Mouse (Mus musculus) heart, adult 18-20 months (tissue): ENCODE measurements around the gene Dnase2a. TPM values are rescaled to one million over a fixed set of nuclear protein-coding genes. Genes with fewer than 3 reads are reported as not detected.
"Not testable (repeated sequence)": the region's sequence is repeated elsewhere in the genome, so short reads cannot be mapped to it uniquely, and the experiment has no call there.

Source experiments
- DNase-seq, 2 experiments: peaks; one replicate each; pipeline ENCODE4 v3.0.0; 2021 to 2022; ENCODE audit warnings: mixed read lengths in 1 of 2
- total RNA-seq, 2 experiments: library from RNA; stranded (reverse); gene quantifications; 2 replicates each; pipeline ENCODE4 v1.2.3; 2021

Gene Dnase2a
- total RNA-seq, 2 experiments from 2014 or later, result 9.5 to 11.0 TPM

DNA sequence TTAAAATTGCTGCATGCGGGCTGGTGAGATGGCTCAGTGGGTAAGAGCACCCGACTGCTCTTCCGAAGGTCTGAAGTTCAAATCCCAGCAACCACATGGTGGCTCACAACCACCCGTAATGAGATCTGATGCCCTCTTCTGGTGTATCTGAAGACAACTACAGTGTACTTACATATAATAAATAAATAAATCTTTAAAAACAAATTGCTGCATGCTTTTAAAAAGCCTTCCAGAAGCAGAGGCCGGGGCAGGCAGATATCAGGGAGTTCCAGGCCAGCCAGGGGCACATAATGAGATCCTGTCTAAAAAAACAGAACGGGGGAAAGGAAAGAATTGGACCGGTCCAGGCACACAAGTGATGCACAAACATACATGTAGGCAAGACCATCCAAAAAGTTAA lies 381 bp upstream of the Dnase2a start:
- not testable (repeated sequence) for DNase-seq

DNA sequence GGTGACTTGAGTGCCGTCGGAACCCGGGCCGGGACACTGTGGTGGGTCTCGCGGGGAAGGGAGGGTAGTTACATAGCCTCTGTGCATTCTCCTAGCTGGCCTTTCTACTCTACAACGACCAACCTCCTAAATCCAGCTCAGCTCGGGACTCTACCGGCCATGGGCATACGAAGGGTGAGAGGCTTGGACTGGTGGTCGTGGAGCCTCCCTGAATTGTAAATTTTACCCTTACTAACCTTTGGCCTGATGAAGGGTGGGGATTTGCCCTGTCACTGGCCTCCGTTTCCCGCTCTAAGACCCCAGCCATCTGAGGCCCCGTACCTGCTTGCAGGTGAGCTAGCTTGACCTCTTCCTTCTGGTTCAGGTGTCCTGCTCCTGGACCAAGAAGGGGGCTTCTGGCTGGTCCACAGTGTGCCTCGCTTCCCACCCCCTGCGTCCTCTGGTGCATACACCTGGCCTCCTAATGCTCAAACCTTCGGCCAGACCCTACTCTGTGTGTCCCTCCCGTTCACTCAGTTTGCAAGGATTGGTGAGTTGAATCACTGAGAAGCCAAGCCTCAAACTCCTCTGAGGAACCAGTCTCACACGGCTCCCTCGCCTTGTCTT lies 905 bp downstream of the Dnase2a start:
- no peak for DNase-seq

DNA sequence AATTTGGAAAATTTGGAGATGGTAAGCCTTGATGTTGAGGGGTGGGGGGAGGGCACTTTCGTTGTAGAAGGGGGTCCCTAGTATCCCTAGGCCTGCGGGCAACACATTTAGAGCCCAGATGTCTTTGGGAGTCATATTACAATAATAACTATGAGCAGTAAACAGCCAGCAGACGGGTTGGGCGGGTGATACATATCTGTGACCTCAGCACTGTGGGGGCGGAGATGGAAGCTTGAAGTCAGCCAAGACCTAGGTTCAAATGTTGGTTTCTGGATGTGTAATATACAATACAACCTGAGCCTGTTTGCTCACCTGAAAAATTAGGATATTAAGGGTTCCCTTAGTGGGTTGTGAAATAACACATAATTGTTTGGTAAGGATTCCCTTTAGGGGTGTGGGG lies 1.6 kb downstream of the Dnase2a start:
- no peak for DNase-seq

DNA sequence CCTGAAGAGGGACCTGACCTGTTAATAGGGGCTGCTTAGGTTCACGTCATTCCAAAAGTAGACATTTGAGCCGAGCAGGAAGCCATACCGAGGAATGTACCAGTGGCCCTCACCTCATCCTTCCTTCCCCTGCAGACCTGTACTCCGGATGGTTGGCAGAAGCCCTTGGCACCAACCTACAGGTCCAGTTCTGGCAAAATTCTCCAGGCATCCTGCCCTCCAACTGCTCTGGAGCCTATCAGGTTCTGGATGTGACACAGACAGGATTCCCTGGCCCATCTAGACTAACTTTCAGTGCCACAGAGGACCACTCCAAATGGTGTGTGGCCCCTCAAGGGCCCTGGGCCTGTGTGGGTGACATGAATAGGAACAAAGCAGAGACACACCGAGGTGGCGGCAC lies 2.2 kb downstream of the Dnase2a start:
- no peak for DNase-seq

DNA sequence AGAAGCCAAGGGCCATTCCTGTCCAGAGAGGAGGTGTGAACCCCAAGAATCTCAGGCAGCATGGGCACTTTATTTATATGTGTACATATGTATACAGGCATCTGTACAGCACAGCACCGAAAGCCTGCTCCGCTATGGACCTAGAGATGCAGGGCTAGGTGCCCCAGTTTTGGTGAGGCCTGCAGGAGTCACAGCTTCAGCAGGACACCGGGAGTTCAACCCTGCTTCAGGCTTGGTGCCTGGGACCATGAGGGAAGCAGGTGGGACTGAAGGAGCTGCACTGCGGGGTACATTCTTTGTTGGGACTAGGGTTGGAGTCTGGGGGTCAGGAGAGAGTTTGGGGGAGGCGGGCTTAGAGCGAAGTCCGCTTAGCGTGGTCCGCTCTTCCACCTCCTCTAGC lies 3.5 kb downstream of the Dnase2a start:
- DNase-seq, result no peak

DNA sequence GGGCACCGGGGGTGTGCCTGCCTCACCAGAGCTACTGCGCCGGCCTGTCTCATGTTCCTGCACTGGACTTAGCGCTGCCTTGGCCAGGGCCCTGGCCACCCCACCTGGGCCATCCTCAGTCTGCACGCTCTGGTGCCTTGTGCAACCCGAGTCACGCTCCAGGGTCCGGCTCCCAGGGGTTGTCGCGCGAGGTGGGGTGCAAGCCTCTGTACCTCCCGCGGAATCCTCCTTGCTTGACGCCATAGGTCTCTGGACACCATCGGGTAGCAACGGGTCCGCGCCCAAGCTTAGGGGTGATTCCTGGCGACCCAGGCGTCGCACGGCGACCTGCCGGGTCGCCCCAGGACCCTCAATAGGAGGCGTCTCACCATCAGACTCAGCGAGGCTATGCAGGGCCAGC lies 4.0 kb downstream of the Dnase2a start:
- no peak for DNase-seq

DNA sequence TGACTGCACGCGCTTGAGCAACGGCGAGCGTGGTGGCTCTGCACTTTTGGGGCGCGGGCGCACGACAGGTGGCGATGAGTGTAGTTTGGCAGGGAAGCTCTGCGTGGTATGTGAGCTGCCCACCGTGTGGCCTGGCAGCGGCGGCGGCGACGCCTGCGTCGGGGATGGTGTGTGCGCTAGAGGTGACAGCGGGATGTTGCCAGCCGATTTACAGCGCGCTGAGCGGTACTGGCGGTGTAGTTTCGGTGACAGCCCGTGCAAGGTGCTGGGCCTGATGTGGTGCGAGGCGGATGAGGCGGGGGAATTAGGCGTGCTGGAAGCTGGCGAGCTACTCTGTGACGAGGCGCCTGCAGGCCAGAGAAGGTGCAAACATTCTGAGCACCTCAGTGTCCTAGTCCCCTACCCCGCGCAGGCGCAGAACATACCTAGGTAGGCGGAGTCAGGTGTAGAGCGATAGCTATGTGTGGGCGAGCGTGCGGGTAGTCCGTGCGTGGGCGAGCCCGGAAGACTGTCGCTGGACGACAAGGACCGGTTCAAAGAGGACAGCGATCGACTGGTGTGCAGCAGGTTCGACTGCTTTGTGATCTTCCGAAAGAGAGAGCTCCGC lies 4.6 kb downstream of the Dnase2a start:
- peak; percentile 71 to 76 for DNase-seq

DNA sequence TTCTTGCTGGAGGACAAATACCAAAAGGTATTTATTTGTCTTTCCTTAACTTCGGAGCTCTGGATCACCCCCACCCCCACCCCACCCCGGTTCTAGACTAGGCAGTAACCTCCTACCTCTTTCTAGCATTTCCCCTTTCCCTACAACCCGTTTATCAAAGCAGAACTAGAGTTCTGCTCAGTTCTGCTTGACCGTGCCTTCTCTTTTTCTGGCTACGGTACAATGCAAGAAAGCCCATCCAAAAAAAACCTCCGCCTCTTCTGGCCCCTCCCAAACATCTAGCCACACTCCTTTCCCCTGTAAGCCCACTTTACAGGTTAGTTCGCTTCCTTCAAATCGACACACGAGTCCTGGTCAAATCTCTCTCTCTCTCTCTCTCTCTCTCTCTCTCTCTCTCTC lies 5.1 kb downstream of the Dnase2a start:
- no peak for DNase-seq

DNA sequence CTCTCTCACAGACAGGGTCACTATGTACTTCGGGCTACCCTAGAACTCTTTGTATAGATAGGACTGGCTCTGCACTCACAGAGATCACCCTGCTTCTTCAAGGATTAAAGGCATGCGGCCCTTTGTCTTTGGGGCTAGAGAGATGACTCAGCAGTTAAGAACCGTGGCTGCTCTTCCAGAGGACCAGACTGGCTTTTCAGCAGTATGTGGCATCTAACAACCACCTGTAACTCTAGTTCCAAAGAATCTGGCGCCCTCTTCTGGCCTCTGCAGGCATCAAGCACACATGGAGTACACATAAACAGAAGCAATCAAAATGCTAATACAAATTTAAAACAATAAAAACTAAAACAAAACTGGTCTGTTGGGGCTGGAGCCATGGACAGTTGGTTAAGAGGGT lies 5.6 kb downstream of the Dnase2a start:
- no peak for DNase-seq

DNA sequence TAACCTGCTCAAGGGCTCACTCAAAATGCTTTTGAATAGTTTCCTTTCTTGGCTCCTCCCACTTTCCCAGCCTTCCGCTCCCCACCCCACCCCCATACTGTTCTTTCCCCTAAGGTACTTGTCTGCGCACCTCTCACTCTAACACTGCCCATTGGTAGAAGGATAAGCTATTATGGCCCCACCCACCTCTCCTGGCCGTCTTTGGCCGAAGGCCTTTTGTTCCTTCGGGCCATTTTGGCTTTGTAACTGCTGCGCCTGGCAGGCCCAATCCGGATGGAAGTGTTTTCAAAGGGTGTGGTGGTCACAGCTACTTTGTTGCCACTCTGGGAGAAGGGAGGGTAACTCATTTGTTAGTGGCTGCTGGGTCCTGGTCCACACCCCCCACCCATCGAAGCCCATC lies 6.9 kb downstream of the Dnase2a start:
- DNase-seq, result no peak

DNA sequence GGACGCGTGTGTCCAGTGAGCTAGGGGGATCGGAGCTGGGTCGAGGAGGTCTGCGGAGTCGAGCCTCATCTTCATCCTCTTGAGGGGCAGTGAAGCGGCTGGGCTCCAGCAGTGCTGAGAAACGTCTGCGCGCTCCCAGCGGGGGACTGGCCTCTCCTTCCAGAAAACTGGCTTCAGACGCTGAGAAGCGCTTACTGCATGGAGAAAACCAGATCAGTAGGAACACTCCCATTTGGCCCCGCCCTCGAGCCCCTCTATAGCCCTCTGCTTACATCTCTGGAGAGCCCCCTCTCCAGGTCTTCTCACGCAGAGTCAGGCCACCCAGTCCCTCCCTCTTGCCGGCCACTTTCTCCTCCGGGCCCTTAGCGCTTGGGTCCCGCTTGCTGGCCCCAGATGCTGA lies 9.4 kb downstream of the Dnase2a start:
- DNase-seq, result no peak

DNA sequence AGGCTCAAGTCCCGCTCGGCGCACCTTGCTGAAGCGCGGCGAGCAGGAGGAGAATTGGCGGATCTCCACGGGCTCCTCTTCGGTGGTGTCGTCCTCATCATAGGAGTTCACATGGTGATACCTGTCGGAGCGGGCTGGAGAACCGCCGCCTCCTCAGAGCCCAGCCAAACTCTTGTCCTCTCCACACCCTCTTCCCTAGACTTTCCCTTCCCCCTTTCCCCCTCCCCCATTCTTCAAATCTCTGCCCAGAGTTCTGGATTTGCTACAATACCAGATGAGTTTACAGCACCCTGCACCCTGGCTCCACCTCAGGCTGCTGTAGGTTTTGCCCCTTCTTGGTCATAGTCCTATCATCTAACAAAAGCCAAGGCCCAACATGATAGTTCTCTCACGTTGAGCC lies 10.3 kb downstream of the Dnase2a start:
- no peak for DNase-seq

DNA sequence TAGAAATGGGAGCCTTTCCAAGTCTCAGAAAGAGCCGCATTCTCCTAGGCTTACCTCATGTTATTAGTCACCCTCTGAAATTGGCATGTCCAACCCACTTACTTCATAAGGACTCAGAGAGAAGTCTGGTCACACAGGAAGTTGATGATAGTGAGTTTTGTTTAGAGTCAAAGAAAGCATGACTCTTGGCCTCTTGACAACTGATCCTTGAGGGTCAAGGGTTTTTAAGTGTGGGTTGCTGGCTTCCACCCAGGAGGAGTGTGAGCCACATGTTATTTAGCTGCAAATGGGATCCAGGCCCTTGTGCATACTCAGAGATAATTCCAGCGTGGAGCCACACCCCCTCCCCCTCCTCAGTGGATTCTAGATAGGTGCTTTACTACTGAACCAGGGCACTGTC lies 13.2 kb downstream of the Dnase2a start:
- no peak for DNase-seq

DNA sequence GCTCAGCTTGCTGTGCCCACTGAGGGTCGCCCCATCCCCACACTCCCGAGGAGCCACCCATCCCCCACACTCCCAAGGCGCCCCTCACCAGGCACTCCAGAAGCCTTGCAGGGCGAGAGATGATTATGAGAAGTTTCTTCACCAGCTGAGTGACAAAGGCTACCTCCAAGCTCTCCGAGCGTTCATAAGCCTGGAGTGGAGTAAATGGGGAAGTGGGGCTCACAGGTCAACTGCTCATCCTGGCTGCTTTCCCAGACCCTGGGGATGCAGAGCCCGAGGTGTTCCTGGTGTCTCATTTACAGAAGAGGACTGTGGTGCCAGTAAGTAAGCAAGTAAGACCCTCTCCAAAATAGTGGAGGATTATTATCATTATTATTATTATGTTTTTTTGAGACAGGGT lies 17.2 kb downstream of the Dnase2a start:
- no peak for DNase-seq

DNA sequence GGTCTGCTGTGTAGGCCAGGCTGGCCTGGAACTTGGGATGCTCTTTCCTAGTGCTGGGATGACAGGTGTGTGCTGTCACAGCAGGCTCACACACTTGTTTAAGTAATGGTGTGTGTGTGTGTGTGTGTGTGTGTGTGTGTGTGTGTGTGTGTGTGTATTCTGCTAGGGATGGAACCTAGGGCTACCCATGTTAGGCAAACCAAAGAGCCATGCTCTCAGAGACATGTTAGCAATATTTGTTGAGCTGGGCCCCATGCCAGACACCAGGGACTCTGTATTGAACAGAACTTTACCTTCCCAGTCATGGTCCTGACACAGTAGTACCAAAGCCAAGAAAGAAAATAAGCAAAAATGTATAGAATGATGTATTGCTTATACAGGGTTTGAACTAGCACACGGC lies 19.2 kb downstream of the Dnase2a start:
- DNase-seq, result no peak

DNA sequence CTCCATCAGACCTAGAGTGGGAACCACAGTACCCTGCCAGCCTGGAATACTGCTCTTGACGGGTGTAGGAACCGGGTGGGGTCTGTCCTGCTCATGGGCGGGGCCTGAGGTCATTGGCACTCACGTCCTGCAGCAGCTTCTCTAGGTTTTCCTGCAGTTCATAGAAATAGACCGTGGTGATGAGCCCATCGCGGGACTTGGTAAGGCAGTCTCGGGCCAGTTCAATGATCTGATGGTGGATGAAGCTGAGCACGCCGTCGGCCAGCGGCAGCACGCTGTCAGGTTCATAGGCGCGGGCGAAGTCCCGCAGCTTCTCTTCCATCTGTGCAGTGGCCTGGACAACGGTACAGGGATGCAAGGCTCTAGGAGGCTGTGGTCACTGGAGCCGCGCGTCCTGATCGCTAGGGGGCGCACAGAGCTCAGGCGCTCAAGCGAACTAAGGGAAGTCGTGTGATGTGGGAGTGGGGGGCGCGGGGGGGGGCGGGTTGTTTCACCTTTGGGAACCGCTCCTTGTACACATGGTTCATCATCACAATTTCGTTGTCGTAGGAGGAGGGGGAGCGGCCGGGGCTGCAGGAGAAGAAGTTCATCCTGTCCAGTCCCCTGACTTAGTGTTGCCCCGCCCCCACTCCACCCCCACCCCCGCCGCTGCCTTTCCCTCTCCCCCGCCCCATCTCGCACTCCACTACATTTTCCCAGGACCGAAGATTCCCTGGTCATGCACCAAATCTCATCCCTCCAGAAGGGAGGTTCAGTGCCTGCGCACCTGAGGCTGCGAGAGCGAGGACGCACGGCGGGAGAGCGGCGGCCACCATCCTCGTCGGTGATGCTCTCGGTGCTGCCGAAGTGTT lies 20.3 kb downstream of the Dnase2a start:
- DNase-seq, result peak; percentile 55 to 79

DNA sequence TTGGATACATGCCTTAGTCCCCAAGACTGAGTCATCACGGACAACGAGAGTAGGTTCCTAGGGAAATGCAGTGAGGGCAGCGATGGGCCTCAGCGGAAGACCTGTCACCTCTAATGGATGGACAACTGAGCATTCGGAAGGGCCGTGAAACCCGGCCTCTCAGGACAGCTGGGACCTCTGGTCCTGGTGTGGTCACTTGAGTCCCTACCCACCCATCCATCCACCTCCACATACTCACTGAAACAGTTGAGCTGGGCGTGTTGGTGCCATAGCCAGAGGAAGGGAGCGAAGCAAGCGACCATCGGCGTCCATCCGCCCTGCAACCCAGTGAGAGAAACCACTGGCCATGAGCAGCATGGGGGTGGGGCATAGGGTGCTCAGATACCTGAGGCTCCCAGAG lies 22.2 kb downstream of the Dnase2a start:
- no peak for DNase-seq

DNA sequence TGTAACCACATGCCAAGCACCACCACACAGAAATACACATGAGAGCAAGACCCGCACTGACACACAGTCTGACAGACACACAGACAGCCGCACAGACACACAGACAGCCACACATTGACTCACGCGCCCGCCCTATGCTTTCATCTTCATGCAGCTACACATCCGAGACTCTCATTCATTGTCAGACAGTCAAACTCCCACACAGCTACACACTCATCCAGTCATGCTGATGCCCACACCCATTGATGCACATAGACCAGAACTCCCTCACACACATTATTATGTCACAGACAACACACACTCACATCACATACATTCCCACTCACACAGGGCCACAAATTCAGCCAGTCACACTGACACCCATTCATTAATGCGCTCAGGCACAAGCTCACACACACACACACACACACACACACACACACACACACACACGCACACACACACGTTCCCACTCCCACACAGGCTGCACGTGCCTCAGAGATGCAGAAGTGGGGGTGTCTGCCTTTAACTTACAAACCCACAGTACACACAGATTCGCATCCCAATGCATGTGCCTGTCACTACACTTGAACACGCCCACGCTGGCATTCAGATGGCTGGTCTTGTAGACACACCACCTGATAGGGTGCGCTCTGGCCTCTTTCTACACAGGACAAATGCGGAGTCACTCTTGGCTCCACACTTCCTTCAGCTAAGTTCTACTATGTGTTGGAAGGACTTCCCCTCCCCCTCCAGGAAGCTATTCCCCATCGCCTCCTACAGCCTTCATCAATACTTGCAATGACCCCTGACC lies 25.6 kb downstream of the Dnase2a start:
- DNase-seq, result no peak

DNA sequence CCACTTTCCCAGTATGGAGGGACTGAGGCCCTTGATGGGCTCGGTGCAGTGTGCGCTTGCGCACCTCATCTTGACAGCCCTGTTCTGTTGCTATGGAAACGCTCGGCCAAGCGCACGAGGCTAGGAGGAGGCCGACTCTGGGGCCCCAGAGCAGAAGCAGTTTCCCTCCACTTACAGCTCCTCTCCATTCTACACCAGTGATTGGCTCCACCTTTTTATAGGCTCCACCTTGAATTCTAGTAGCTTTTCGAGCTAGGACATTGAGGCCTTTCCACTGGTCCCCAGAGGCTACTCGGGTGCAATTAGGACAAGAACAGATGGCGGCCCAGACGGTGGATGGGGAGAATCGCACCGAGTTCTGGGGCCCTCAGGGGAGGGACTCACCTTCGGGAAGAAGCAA lies 26.5 kb downstream of the Dnase2a start:
- no peak for DNase-seq

DNA sequence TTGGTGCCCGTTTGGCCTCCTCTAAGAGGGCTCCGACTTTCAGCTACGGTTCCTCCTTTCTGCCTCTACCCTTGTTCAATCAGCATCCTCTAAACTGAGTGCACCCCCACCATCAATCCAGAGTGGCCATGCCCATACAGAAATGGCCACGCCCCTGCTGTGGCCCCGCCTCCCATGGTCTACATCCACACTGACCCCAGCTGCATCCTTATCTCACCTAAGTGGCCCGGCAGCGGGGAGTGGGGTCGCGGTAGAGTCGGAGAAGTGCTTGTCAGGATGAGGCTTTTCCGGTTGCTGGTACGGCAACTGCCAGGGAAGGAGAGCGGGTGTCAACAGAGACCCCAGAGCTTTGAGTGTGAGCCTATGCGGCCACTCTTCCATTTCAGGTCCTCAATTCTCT lies 27.1 kb downstream of the Dnase2a start:
- DNase-seq, result no peak

DNA sequence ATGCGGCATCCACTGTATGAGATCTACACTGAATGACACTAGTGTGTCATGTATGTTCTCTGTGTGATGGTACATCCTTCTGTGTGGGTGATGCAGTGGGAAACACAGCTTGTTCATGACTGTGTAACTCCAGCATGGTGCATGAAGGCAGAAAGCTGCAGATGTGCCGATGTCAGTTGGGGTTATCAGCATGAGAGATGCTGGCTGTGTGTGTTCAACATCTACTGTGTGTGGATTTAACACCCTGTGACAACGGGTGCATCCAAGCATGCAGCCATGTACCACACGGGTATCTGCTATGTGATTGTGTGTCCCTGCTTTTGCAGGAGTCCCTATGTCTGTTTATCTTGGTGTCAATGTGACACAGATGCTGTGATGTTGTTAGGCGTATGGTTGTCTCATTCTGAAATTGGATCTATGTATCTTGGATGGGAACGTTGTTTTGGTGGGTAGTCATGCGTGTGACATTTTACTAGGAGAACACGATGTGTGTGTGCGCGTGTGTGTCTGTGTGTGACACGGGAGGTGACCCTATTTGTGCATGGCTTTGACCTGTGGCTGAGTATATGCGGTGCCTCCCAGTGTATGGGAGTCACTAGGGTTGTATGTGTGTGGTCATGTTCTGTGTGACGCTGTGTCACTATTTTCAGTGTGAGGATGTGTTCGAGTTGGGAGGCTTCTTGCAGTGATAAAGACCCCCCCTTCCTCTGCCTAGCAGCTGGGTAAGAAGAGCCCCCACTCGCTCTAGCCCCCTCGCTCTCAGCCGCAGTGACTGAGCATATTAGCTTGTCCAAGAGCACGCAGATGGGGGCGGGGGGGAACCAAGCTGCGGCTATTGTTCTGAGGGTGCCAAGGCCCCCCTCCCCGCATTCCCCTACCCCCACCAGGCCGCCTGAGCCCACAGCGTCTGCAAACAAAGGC lies 27.9 kb downstream of the Dnase2a start:
- no peak for DNase-seq
